In genomic region chr9:9143102-9143501, GRCm38 (mm10) we compare ENCODE assay signal across 24 mouse cellular contexts.
DNase-seq lines count a peak whose midpoint lies in the region; ATAC-seq and TF ChIP-seq lines count a peak whose summit lies in the region.
"Had no signal": no experiment of that assay in that cellular context is flagged by ENCODE, and none has a peak within 500 bp of the region (broad histone marks: within the 10 kb centered on the region; RNA-seq: fewer than 3 reads in every experiment).

No protein-coding gene starts in this region.

- no peak overlapping the region for H3ac ChIP-seq in myocyte (ENCODE audit: control insufficient read depth, insufficient read length)

- no peaks in the 10 kb centered on the region for H3K9me3 ChIP-seq in forebrain, embryonic 12.5 days
- no peaks in the 10 kb centered on the region for H3K9me3 ChIP-seq in forebrain, postnatal 0 days (ENCODE audit: low read length)
- H3K9me3 ChIP-seq in embryonic facial prominence, embryonic 10.5 days, result no peaks in the 10 kb centered on the region

- H3K9ac ChIP-seq in forebrain, embryonic 12.5 days, result no peak overlapping the region
- no peak overlapping the region for H3K9ac ChIP-seq in forebrain, postnatal 0 days

- no peak for TF ChIP-seq CTCF in forebrain, postnatal 0 days (IDR thresholded peaks at IDR 0.05; ENCODE audit: low read depth)

- H3K36me3 ChIP-seq in forebrain, embryonic 12.5 days (replicated peaks), result no peaks in the 10 kb centered on the region
- no peaks in the 10 kb centered on the region for H3K36me3 ChIP-seq in forebrain, postnatal 0 days (ENCODE audit: insufficient read depth)
- no peaks in the 10 kb centered on the region for H3K36me3 ChIP-seq in embryonic facial prominence, embryonic 10.5 days (replicated peaks)
- H3K36me3 ChIP-seq in myocyte (ENCODE audit: control insufficient read depth, insufficient read depth), result no peaks in the 10 kb centered on the region

- H3K4me3 ChIP-seq in forebrain, embryonic 12.5 days (replicated peaks), result no peak overlapping the region
- H3K4me3 ChIP-seq in forebrain, postnatal 0 days (ENCODE audit: low read depth, low read length), result no peak overlapping the region
- H3K4me3 ChIP-seq in embryonic facial prominence, embryonic 10.5 days, result no peak overlapping the region
- H3K4me3 ChIP-seq in myocyte, result no peak overlapping the region
- H3K4me3 ChIP-seq: erythroblast, embryonic 14.5 days; layer of hippocampus, adult 2 months had no signal

- no peak overlapping the region for H3K27ac ChIP-seq in forebrain, embryonic 12.5 days
- H3K27ac ChIP-seq in forebrain, postnatal 0 days (ENCODE audit: low read depth, low read length), result no peak overlapping the region
- H3K27ac ChIP-seq in embryonic facial prominence, embryonic 10.5 days (replicated peaks), result no peak overlapping the region
- H3K27ac ChIP-seq: hindbrain, postnatal 0 days; kidney, postnatal 0 days; layer of hippocampus, adult 2 months had no signal

- H3K4me2 ChIP-seq in forebrain, embryonic 12.5 days, result no peak overlapping the region
- H3K4me2 ChIP-seq in forebrain, postnatal 0 days (ENCODE audit: low read depth), result no peak overlapping the region
- H3K4me2 ChIP-seq in myocyte (ENCODE audit: low read depth), result peak overlapping the region; percentile 65
- H3K4me2 ChIP-seq: liver, embryonic 11.5 days had no signal

- H3K79me2 ChIP-seq in myocyte (ENCODE audit: control insufficient read depth, insufficient read depth), result peaks cover 45% of the 10 kb centered on the region

- H3K4me1 ChIP-seq in forebrain, embryonic 12.5 days, result peaks cover 9% of the 10 kb centered on the region
- no peaks in the 10 kb centered on the region for H3K4me1 ChIP-seq in forebrain, postnatal 0 days (ENCODE audit: insufficient read depth)
- H3K4me1 ChIP-seq in embryonic facial prominence, embryonic 10.5 days, result peaks cover 28% of the 10 kb centered on the region

- 63% methylated on average over 5 of the region's 5 CpGs for WGBS in forebrain, embryonic 12.5 days
- 66% methylated on average over 5 of the region's 5 CpGs for WGBS in forebrain, postnatal 0 days
- WGBS in embryonic facial prominence, embryonic 10.5 days, result 34% methylated on average over 5 of the region's 5 CpGs

- DNase-seq in forebrain, postnatal 0 days, result no peak
- peak; percentile 34 for DNase-seq in embryonic facial prominence, embryonic 10.5 days (ENCODE audit: low spot score)
- DNase-seq in fat pad, adult 2 months (ENCODE audit: extremely low read depth, low read depth, low spot score), result peak; percentile 86
- DNase-seq in T-cell, adult 2 months (ENCODE audit: low spot score), result no peak
- no peak for DNase-seq in right cerebral cortex, postnatal 10 days (ENCODE audit: low spot score in 2 of 2)
- DNase-seq: adrenal gland, postnatal 36 days; cerebellum, adult 18-20 months; cerebellum, postnatal 36 days; heart, adult 11 months; heart, postnatal 36 days; kidney, adult 11 months; layer of hippocampus, postnatal 36 days; lung, adult 18-20 months; lung, postnatal 14 days; midbrain, embryonic 14.5 days had no signal

- TF ChIP-seq POLR2A in myocyte (IDR thresholded peaks at IDR 0.05; ENCODE audit: insufficient read length, low read depth), result no peak

- no peaks in the 10 kb centered on the region for H3K27me3 ChIP-seq in forebrain, embryonic 12.5 days
- no peaks in the 10 kb centered on the region for H3K27me3 ChIP-seq in forebrain, postnatal 0 days (ENCODE audit: insufficient read depth, low read length)
- H3K27me3 ChIP-seq in embryonic facial prominence, embryonic 10.5 days (replicated peaks; ENCODE audit: low read depth, poor library complexity, severe bottlenecking), result no peaks in the 10 kb centered on the region
- H3K27me3 ChIP-seq in myocyte (ENCODE audit: control insufficient read depth, insufficient read depth, insufficient read length), result no peaks in the 10 kb centered on the region
- H3K27me3 ChIP-seq: CH12.LX had no signal

- 0 out of 2 replicates have a peak, but pooled peaks have one; percentile 14 for ATAC-seq in forebrain, embryonic 12.5 days (ENCODE audit: low FRiP score)
- ATAC-seq in forebrain, postnatal 0 days, result no peak
- ATAC-seq: forebrain, embryonic 16.5 days; hindbrain, postnatal 0 days had no signal

TF ChIP-seq in myocyte, 11 proteins besides CTCF, POLR2A, EP300 and RAD21:
- TF ChIP-seq MYOG (IDR thresholded peaks at IDR 0.05; ENCODE audit: control insufficient read depth in 1 of 3, insufficient read depth in 1 of 3, insufficient read length in 2 of 3, low read depth in 2 of 3) (no peak), CEBPB (IDR thresholded peaks at IDR 0.05; ENCODE audit: insufficient read depth, poor library complexity, severe bottlenecking) (no peak), TCF12 (IDR thresholded peaks at IDR 0.05; ENCODE audit: insufficient read depth, poor library complexity, severe bottlenecking) (no peak), POLR2AphosphoS2 (IDR thresholded peaks at IDR 0.05; ENCODE audit: insufficient read length, low read depth) (no peak), REST (IDR thresholded peaks at IDR 0.05; ENCODE audit: insufficient read depth, insufficient read length) (no peak), E2F4 (IDR thresholded peaks at IDR 0.05; ENCODE audit: insufficient read depth) (no peak), MYOD1 (IDR thresholded peaks at IDR 0.05; ENCODE audit: control insufficient read depth in 1 of 3, insufficient read length in 2 of 3, low read depth in 2 of 3) (no peak), MAX (IDR thresholded peaks at IDR 0.05; ENCODE audit: low read depth) (no peak)
TF ChIP-seq in myocyte: peak in this region for 0.

Comparison
In these comparisons a context has a peak if more than half of its experiments do, and no peak if none do; other contexts are left out.
1. DNase-seq: peak in embryonic facial prominence, embryonic 10.5 days (single experiment) and fat pad, adult 2 months (single experiment); none in forebrain, postnatal 0 days (single experiment), T-cell, adult 2 months (single experiment) and right cerebral cortex, postnatal 10 days (0 of 2).